Mouse (Mus musculus) regulatory T cell (primary cell): Measurements from ENCODE around the gene Gli2.

Experiments
- in situ Hi-C: fragments of 300-600 bp; cut with MboI, MseI; formaldehyde crosslinking; loops from one replicate; pipeline ENCODE4 v1.15.1; 2025; ENCODE audit warnings: high pct_unique_total_duplicates

Gli2 gene

DNA sequence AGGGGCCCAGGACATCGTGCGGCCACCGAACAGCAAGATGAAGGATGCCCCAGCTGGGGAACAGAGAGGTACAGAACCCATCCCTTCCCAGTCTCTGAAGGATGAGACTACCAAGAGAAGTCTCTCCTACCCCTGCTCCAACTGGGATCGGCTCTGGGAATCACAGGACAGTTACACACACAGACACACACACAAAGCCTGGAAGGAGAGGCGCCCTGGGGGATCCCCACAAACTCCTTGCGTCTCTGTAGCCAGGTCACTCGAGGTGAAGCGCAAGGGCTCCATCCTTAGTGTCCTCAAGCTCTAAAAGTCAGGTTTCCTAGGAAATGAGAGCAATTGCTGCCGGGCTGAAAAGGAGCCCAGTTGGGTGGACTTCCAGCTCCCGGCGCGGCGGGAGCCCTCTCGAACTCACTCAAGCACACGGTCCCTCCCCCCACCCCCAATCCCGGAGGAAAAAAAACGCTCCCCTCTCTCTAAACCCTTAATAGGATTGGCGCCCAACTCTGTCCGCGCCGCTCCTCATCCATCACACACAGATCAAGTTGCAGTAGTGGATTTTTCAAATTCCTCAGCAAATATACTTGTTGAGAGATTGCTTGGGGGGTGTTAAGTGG is 1.4 kb downstream of the Gli2 start:
- in situ Hi-C loops = no loop called here

DNA sequence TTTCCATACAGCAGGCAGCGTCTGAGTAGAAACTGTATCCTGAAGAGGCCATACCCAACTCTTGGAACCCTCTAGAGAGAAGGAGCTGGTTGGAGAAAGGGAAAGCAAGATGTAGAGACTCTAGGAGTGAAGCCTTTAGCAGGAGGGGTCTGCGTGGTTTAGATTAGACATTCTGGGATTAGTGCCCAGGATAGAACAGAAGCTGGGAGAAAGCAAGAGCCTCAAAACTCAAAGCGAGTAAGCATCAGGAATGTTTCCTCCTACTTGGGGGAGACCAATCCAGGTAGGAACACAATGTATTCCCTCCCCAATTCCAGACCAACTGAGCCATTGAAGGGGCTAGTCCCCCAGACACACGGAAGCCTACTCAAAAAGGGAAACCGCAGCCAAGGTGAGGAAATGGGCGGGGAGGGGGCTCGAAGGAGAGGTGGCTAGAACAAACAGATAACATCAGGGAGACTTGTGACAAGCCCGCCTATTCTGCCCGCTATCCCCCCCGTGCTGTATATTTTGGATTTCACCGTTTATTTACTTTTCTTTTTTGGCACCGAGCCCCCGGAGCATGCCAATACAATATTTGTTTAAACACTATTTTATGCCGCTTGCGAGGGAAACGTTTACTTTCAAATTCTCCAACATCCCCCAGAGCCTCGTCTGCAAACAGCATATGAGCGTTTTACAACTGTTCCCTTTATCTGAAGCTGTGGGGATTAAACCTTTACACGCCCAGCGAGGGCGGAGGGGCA is 2.1 kb downstream of the Gli2 start:
- in situ Hi-C loops = no loop called here

DNA sequence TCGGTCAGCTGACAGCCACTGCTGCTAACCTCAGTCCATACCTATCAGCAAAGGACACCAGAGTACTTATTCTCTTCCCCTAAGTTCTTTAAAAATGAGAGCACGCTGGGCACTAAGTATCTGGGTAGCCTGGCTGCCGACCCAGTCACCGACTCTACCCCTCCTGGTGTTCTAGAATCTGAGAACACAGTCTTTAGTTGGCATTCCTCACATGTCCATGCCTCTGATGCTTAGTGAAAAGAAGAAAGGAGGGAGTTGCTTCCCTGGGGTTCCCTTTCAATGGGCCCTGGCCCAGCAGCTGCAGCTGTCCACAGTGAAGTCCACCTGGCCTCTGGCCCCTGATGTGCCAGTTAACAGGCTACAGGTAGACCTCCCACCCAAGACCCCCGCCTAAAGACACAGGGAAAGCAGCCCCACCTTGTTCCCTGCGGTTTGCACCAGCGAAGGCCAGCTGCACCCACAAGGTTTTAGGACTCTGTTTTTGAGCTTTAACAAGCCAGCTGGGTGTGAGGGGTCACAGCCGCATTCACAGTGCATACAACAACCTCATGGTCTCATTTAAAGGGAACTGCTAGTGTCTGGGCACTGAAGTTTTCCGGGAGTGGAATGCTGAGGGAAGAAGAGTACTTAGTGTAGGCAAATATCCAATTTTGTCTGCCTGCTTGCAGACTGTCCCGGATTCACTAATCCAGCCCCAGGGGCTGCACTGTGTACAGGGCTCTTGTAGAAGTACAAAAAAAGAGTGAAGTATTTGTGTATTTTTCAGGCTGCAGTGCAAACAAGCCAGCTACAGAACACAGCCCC is 3.4 kb downstream of the Gli2 start:
- in situ Hi-C loops = no loop called here

DNA sequence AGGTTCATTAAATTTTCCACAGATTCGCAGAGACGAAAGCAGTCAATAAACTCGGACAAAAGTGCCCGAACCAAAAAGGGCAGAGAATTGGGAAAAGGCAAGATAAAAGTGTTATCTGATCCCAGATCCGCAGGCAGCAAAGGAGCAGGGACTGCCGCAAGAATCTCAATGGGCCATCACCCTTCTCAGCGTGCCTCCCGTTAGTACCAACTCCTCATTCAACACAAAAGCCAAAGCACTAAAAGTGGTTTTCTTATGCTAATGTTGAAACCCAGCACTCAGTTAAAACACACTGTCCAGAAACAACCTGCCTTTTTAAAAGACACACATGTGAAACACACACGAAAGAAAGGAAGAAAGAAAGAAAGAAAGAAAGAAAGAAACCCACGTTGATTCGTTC is 4.4 kb downstream of the Gli2 start:
- in situ Hi-C loops = no loop called here

DNA sequence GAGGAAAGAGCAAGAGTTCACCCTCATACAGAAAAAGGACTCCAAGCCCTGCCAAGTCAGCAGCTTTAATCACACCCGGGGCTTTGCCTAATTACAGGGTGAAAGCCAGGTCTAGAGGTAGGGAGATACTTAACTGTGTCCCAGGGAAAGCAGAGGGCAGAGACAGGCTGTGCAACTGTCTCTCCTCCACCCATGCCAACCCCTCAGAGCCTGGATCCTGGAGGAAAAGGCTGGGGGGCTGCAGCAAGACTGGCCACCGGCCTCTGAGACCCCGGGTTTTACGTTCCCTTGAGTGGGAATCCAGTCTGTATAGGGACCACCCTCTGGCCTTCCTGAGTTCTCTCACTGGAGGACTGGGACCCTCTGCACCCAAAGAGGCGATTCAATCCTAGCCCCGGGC is 4.9 kb downstream of the Gli2 start:
- in situ Hi-C loops = no loop called here

DNA sequence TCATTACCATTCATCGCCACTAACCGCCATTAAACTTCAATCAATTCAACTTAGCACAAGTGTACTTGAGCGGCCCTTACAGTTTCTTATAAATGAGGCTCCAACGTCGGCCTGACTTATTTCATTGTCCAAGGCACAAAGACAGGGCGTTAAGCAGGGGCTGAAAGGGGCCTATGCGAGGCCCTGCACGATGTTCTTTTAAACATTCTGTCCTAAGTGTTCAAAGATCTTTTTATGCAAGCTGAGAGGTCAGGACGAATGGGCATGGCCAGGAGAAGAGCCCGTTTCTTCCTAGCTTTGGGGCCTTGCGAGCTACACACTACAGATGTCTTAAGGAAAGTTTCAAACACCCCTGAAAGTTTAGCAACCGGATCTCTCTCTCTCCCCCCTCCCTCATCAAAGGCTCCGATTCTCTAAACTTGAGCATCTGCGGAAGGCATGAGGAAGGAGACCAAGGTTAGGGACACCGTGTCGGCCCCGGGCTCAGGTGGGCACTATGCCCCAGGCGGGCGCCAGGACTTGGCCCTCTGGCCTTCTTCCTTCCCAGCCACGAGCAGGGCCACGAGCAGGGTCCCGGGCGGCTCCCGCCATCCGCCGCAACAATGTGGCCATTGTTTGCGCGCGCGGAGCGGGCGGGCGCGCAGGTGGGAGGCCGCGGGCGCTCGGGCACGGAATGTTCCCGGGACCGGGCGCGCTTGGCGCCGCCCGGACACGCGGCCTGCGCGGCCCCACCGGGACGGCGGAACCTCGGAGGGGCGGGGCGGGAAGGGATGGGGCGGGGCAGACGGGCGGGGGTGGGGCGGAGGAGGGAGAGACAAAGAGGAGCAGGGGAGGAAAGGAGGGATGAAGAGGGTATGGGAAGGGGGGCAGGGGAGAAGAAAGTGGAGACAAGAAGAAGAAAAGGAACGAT is 5.7 kb downstream of the Gli2 start:
- in situ Hi-C loops = no loop called here

DNA sequence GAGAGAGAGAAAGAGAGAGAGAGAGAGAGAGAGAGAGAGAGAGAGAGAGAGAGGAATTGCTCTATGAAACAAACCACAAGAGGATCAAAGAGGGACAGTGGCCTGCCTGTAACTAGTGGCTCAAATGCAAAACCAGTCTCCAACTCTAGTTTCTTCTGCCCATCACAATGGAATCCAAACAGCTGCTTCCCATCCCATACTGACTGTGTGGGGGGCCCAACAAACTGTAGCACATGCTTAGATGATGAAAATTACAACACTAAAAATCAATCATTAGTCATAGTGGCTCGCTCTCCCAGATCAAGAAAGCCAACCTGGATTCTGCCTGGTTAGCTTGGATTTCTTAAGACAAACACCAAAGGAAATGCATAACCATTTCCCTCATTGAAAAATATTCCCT is 15.0 kb downstream of the Gli2 start:
- in situ Hi-C loops = no loop called here

DNA sequence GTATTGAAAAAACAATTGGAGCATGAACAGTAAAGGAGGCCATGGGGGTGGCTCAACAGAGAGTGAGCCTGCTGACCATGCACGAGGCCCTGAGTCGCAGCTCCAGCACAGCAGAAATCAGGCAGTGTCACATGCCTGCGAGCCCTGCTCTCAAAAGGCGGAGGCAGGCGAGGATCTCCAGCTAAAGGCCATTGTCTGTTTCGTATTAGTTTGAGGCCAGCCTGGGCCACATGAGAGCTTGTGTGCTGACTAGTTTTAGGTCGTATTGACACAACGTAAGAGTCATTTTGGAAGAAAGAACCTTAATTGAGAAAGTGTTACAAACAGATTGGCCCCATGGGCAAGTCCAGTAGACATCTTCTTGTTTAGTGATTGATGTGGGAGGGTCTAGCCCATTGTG is 17.5 kb downstream of the Gli2 start:
- in situ Hi-C loops = no loop called here

DNA sequence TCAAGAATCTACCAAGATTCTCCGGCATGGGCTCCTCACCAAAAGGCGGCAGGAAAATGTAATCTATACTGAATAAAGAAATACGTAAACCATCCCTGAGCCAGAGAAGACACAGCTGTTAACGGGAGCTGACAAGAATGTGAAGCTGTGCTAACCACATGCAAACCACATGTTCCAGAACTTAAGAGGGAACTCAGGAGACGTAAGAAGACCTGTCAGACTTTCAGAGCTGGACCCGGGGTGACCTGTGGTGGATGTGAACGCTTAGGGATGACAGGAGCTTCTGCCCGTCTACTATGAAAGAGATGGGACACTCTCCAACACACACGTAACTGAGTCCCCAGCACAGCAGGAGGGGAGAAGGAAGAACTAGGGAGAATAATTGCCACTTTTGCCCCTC is 18.1 kb downstream of the Gli2 start:
- in situ Hi-C loops = no loop called here

DNA sequence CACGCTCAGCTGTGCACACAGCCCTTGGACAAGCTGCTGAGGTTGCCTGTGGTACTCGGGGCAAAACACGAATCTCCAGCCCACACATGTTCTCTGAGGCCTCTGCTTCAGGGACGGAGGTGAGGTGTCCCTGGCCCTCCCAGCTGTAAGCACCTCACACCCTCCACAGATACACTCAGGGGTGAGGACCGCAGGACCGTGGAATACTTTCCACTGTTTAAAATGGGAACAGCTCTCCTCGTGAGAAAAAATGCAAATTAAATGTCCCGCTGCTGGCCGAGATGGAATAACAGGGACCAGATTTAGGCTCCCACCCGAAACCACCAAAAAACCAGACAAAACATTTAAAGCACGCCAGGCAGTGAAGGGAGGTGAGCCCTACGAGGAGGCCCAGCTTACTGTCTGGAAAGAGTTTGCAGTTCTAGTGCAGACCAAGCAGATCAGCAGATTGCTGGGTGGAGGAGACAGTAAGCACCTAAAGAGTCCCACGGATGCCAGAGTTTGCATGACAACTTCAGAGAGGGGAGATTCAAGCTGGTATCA is 19.2 kb downstream of the Gli2 start:
- in situ Hi-C loops = no loop called here

DNA sequence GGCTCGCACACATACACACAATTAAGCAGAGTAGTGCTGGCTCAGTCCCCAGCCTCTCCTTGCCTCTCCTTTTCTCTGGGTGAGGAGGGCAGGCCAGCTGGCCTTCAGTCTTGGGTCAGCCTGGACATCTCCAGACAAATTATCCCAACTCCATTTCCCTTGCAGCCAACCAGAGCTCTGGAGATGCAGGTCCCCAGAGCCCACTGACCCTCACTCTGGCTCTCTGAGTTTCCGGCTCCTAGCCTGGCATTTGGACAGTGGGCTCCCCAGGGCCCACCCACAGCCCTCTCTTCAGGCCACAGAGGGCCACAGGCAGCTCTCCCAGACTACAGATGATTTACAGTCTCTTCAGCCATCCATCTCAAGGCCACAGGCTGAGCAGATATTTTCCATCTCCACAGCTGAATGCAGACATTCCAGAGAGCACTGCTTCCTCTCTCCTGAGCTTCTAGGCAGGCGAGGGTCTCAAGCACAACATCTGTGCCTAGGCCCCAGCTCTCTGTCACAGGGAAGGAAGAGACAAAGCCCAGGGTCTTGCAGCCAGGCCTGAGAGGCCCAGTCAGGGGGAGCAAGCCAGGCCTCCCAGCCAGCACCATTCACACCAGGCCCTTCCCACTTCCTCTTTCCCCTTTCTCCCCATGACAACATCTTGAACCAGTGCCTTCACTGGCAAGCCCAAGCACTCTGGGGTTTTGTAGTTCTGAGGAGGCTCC is 19.8 kb downstream of the Gli2 start:
- in situ Hi-C loops = no loop called here

DNA sequence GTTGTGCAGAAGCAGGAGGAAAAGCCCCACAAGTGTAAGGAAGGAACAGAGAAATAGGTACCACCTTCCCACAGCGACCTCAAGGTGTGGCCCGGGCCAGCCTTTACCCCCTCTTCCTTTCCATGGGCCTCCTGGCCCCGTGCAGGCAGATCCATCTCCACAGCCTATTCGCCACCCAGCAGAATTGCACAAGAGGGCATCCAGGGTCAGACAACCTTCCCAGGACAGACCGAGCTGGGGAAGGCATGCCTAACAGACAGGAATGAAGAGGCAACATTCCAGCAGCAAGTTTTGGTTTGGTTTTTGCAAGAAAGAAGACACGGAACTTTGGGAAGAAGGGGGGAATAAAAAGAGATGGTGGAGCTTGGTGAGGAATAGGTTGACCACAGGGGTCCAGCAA is 22.2 kb downstream of the Gli2 start:
- in situ Hi-C loops = no loop called here

DNA sequence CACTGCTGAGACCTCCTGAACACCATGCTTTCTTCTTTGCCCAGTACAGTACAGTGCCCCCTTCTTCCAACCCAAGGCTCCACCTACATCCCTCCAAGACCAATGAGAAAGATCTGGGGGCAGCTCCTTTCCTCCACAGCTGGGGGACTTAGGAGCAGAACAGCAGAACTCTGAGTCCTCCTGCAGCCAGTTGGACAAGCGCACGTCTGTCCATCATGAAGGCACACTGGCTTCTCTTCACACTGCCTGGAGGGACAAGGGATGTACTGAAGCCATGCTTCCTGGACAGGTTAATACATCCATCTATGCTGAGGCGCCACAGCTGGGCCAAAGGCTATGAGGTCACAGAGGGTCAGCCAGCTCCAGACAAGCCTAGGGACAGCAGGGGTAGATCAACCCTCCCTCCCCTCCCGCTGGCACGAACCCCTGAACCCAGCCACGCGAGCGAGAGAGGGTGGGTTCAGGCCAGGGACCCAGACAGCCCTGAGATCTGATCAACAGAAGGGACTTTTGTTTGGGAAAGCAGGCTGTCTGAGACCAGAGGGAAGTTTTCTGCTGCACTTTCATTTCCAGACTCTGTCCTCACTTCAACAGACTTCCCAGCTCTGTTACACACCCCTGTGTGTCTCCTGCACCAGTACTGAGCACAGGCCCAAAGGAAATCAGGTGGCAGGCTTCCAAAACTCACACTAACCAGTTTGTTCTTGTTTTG is 27.6 kb downstream of the Gli2 start:
- in situ Hi-C loops = no loop called here

DNA sequence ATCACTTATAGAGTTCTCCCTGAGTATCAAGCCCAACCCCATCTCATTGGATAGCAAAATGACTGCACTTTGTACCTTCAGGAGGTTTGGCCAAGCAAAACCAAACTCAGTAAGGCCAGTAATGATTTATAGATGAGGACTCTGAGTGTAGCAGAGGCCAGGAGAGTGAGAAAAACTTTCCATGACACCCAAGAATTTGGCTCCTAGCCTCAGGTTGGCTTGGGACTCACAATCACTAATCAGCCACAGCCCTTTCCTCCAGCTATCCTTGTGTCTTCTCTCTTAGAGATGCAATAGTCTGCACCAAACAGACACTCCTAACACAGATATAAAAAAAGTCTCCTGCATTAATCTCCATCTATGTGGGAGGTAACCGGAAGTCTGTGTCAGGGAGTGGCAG is 31.1 kb downstream of the Gli2 start:
- in situ Hi-C loops = no loop called here

DNA sequence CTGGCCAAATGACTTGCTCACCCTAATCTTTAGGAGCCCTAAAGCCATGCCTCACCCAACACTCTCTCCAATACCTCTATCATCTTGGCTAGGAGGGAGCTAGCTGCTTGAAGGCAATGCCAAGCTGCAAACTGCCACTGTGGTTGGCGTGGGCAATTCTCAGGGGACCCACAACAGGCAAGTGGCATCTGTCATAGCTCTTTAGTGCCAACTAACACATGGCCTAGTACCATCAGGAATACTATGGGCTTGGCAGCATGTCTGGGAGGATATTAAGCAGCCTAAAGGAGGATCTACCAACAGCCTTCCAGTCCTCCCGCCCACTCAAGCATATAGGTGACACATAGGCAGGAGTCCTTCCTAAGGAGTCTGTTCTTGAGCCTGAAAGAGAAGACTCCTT is 33.3 kb downstream of the Gli2 start:
- in situ Hi-C loops = no loop called here

DNA sequence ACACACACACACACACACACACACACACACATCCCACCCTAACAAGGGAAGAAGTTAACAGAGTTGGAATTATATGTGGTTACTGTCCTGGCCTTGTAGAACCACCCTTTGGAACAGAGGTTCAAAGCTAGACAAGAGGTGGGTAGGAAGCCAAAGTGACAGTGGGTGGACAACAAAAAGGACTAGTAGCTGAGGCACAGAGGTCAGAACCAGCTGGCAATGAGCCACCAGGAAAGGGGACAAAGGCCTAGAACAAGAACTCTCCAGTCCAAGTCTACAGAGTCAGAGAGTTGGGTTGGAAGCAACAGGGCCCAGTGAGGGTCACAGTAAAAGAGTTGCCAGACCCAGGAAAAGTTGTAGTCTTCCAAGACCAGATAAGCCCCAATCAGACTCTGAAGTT is 34.4 kb downstream of the Gli2 start:
- in situ Hi-C loops = no loop called here

DNA sequence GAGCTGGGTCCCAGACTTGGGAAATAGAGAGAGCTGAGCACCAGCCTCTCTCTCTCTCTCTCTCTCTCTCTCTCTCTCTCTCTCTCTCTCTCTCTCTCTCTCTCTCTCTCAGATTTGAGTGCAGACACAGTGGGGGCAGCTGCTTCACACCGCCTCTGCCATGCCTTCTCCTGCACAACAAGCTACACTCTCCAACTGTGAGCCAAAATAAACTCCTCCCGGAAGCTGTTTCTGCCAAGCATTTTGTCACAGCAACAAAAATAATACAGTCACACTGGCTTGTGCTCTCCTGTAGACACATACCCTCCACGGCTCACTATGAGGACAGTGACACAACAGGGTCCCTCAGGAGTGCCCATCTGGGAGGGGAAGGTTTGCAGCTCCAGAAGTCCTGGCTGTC is 36.6 kb downstream of the Gli2 start:
- in situ Hi-C loops = no loop called here

DNA sequence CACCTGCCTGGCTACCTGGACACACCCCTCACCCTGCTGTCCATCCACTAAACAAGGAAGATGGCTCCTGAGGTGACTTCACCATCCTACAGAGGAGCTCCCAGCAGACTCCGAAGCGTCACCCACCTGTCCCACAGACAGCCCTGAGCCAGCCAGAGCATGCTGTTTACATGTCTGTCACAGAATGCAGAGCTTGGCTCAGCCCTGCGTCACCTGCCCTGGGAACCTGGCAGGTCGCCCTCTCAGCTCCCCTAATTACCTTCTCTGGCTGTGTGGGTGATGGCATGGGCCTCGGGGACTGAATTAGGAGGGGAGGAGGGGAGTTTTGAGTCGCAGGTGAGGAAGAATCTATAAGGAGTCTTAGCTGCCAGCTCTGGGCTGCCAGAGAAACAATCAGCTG is 38.3 kb downstream of the Gli2 start:
- in situ Hi-C loops = no loop called here

DNA sequence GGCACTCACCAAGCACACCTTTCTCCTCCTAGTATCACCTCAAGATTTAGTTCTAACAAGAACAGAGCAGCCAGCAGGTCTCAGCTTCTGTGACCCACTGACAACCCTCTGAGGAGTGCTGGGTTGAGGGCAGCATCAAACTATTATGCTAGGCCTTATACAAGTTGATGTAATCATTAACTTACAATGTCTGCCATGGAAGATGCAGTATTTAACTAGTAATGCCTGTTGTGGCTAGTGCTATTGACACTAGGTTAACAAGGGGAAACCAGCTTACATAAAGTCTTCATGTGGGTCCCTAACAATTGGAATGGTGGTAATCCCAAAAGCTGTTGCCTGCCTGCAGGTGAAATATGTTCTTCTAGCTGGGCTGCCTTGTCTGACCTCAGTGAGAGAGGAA is 44.5 kb downstream of the Gli2 start:
- in situ Hi-C loops = no loop called here

DNA sequence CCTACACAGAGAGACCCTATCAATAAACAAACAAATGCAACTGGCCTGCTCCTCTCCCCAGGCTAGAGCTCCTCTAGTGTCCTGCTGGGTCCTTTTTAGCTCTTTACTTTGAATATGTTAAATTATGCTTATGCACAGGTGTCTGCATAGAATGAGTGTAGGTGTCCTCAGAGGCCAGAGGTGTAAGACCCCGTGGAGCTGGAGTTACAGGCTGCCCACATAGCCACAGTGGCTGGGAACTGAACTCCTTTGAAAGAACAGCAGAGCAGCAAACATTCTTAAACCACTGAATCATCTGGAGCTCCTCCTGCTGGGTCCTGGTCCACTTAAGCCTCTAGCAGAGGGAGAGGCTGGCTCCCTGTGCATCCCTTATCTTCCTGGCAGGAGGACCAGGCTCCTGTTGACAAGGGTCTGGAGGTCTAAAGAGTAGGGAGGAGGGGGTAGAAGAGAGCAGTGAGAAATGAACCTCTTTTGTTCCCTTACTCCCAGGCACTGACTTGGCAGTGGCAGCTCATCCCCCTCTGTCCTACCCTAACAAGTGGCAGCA is 49.5 kb downstream of the Gli2 start:
- in situ Hi-C loops = no loop called here
